Mouse (Mus musculus) lung, adult 2 months (tissue): ENCODE data around the gene Grhl3. TPM values are rescaled to one million over a fixed set of nuclear protein-coding genes. Genes with fewer than 3 reads are reported as not detected.

ENCODE experiments used
- DNase-seq: peaks from one replicate; pipeline ENCODE4 v3.0.0; 2022
- H3K4me1 ChIP-seq: fragments of 200-500 bp; 2 replicates; pipeline ENCODE4 v1.6.1; 2011; ENCODE audit warnings: low read length; ENCODE audit not compliant: control insufficient read depth, insufficient read depth
- H3K4me3 ChIP-seq: fragments of 200-500 bp; replicated peaks from 2 replicates; pipeline ENCODE3; 2011; ENCODE audit warnings: low read depth, mild to moderate bottlenecking, control low read depth, low read length; ENCODE audit errors: extremely low read depth
- CTCF ChIP-seq: fragments of 200-500 bp; IDR thresholded peaks from 2 replicates; pipeline ENCODE4 v1.5.1; 2011; ENCODE audit warnings: mild to moderate bottlenecking, low read length, control low read depth; ENCODE audit not compliant: insufficient read depth
- POLR2A ChIP-seq: fragments of 200-500 bp; IDR thresholded peaks from 2 replicates; pipeline ENCODE4 v1.6.1; 2011; ENCODE audit warnings: low read depth, mild to moderate bottlenecking, control low read depth, low read length, borderline replicate concordance; ENCODE audit errors: extremely low read depth
- WGBS: fragments of 180-500 bp; shearing (Covaris S2); methylation state at CpG from one replicate; pipeline ENCODE4 v1.1.7; 2018; 5-methylcytosine and 5-hydroxymethylcytosine counted together
- polyA plus RNA-seq: library from polyadenylated mRNA; depleted of rRNA; stranded (reverse); fragments of >200 nt; gene quantifications from 2 replicates; pipeline ENCODE4 v1.2.3, GENCODE M21; 2012

The Grhl3 gene
- polyA plus RNA-seq, 1 experiment = 6.3 TPM

DNA sequence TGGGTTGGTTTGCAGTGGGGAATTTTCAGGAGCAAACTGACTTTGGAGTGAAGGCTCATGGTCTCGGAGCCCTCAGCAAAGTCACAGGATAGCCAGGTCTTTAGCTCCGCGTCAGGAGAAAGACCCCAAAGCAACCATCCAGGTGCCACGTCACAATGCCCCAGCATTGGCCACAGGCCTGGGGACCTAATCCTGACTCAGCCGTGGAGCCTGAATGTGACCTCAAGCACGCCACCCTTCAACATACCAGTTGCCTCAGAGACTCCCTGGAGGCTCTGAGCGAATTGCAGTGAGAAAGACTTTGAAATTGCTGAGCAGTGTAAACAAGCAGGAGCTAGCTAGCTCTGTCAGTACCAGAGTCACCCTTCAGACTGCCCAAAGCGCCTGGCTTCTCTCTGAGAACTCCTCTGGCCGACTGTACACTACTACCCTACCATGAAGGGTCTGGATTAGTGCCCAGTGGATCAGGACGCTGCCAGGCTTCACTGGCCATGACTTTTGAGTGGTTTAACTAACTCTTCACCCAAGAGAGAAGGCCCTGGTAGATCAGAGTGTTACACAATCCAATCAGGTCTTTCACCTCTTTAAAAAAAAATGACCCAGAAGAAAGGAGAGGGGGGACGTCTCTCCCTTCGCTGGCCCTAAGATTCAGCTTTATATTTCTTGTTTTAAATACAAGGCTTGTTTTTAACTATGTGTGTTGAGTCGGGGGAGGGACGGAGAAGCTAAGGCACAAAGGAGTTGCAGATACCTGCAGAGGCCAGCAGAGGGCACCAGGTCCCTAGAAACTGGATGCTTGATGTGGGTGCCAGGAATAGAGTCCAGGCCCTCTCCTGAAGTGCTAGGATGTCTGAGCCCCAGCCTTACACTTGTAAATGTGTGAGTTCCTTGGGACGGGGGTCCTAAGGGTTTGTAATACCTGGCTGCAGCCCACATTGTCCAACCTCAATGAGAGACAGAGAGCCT is 56.8 kb downstream of the Grhl3 start:
- DNase-seq = peak; percentile 63
- TF ChIP-seq CTCF (peak; percentile 89), POLR2A (no peak)
- Histone ChIP-seq H3K4me1 (no peaks in the 10 kb centered on the region), H3K4me3 (no peak overlapping the region)
- 43% methylated on average over 15 of the region's 15 CpGs for WGBS

DNA sequence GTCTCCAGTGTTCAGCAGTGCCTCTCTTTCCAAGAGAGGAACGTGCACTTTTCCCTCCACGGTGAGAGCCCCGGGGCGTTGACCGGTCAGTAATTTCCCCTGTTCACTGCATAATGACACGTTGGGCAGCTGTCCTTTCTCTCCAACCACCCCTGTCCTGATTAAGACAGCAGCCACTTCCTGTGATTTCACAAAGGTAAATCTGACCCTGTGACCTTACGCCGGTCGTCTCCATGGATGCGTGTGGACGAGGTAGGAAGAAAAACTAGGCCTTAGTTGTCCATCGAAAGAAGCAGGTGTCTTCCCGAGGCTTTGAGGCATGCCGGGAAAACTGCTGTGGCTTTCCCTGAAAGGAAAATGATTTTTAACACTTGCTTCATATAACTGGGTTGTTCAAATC is 58.5 kb downstream of the Grhl3 start:
- Histone ChIP-seq H3K4me3 (no peak overlapping the region), H3K4me1 (no peaks in the 10 kb centered on the region)
- no peak for DNase-seq
- 69% methylated on average over 14 of the region's 14 CpGs for WGBS
- TF ChIP-seq CTCF = no peak
- no peak for TF ChIP-seq POLR2A

GRCm38 (mm10) chr4:135513865-135514264 is 59.6 kb downstream of the Grhl3 start:
- Histone ChIP-seq H3K4me1 (no peaks in the 10 kb centered on the region), H3K4me3 (no peak overlapping the region)
- no peak for DNase-seq
- WGBS = 83% methylated on average over 7 of the region's 7 CpGs
- TF ChIP-seq POLR2A (no peak), CTCF (no peak)

- WGBS = 65% methylated on average over 12 of the region's 12 CpGs
- Histone ChIP-seq H3K4me1 (no peaks in the 10 kb centered on the region), H3K4me3 (no peak overlapping the region)
- TF ChIP-seq CTCF (no peak), POLR2A (no peak)
- no peak for DNase-seq
These were observed 63.9 kb downstream of the Grhl3 start for GRCm38 (mm10) chr4:135509515-135509914.

- DNase-seq = peak; percentile 44
- Histone ChIP-seq H3K4me1 (no peaks in the 10 kb centered on the region), H3K4me3 (no peak overlapping the region)
- WGBS = 22% methylated on average over 13 of the region's 13 CpGs
- TF ChIP-seq CTCF (peak; percentile 85), POLR2A (no peak)
These were observed 64.9 kb downstream of the Grhl3 start for GRCm38 (mm10) chr4:135508419-135509039.

DNA sequence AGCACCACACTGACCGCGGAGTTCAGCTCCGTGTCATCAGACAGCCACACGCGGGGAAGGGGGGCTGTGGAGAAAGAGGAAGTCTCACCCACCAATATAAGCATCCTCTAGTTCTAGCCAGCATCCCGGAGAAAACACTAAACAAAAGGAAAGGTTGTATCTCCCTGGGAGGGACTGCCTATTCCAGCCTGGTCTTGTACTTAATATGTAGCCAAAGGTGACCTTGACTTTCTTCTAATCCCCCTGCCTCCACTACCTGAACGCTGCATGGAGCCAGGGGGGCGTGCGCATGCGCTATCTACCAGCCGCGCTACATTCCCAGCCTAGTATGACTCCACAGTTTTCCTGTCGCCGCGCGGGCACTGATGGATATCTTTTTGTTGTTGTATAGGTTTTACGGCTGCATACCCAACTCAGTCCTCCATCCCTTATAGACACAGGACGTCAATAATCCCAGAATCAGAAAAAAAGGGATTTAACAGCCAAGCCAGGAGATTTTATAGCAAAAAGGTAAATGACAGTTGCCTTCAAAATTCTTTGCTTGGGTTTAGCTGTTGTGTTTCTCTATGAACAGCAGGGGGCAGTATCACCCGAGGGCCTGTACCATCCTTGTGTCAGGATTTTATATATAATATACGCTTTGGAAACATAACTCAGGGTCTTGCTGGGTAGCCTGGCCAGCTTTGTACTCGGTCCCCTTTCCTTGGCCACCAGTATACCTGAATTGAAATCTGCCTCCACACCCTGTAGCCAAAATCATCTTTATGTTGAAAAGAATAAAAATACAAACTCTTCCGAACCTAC is 65.7 kb downstream of the Grhl3 start:
- H3K4me3 ChIP-seq = peak overlapping the region; percentile 19
- 10% methylated on average over 22 of the region's 22 CpGs for WGBS
- DNase-seq = peak; percentile 34
- no peaks in the 10 kb centered on the region for H3K4me1 ChIP-seq
- TF ChIP-seq CTCF (peak; percentile 21; the same call in 1 of the 2 replicates), POLR2A (no peak)

- Histone ChIP-seq H3K4me3 (no peak overlapping the region), H3K4me1 (no peaks in the 10 kb centered on the region; the same call in 1 of the 2 replicates)
- 55% methylated on average over 11 of the region's 11 CpGs for WGBS
- TF ChIP-seq POLR2A = no peak
- TF ChIP-seq CTCF = no peak
- no peak for DNase-seq
These were observed 67.6 kb downstream of the Grhl3 start for GRCm38 (mm10) chr4:135505794-135506193.

GRCm38 (mm10) chr4:135501587-135501986 is 71.8 kb downstream of the Grhl3 start:
- TF ChIP-seq POLR2A (no peak), CTCF (no peak)
- DNase-seq = no peak
- WGBS = 46% methylated on average over 4 of the region's 4 CpGs
- Histone ChIP-seq H3K4me3 (no peak overlapping the region), H3K4me1 (peaks cover 4% of the 10 kb centered on the region)

DNA sequence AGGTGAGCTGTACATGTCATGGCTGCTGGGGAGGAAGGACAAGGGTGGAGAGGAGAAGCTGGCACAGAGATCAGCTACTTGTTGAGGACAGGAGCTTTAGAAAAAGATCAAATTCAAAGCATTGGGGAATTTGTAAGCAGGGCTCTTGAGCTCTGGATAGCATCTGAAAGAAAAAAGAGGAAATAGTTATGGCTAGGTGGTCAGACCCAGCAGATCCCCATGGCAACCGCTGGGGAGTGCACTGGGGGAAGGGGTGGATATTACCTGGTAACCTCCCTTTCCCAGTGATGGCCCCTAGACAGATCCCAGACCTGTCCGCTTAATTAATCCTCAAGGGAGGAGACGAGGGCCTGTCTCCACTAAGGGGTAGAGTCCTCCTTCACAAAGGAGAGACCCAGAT is 73.6 kb downstream of the Grhl3 start:
- H3K4me3 ChIP-seq = no peak overlapping the region
- 78% methylated on average over 3 of the region's 3 CpGs for WGBS
- no peak for DNase-seq

More for the DNA sequence above, 73.6 kb downstream of the Grhl3 start:
- no peak for TF ChIP-seq CTCF
- TF ChIP-seq POLR2A = no peak
- peaks cover 4% of the 10 kb centered on the region for H3K4me1 ChIP-seq
